Mouse (Mus musculus) heart, embryonic 14.5 days (tissue): Measurements from ENCODE around the gene Tuba4a. TPM values are rescaled to one million over a fixed set of nuclear protein-coding genes. Genes with fewer than 3 reads are reported as not detected.
A peak's percentile ranks its signal among the peaks of the same experiment; 100 is the strongest.

Source experiments
- ATAC-seq: fragments of 200-750 bp; cut with Nextera tagmentation; 2 replicates; pipeline ENCODE4 v1.8.0; 2017; ENCODE audit warnings: low read depth, moderate TSS enrichment; ENCODE audit not compliant: insufficient number of reproducible peaks, insufficient read depth, low FRiP score
- H3K27ac ChIP-seq, 2 experiments: fragments of 200-500 bp in 1 of 2; fragments of 300-500 bp in 1 of 2; sonication (generic) in 1 of 2; replicated peaks in 1 of 2; 2 replicates each; pipeline ENCODE4 v1.5.1; 2012 to 2014; ENCODE audit warnings: low read depth in 2 of 2, low read length in 2 of 2, control low read depth in 1 of 2, mild to moderate bottlenecking in 1 of 2, mixed read lengths in 1 of 2; ENCODE audit not compliant: control insufficient read depth in 1 of 2, insufficient read depth in 1 of 2
- H3K27me3 ChIP-seq: fragments of 300-500 bp; sonication (generic); 2 replicates; pipeline ENCODE4 v1.6.1; 2014; ENCODE audit warnings: mild to moderate bottlenecking, low read length, control low read depth; ENCODE audit not compliant: control insufficient read depth, insufficient read depth
- H3K36me3 ChIP-seq: fragments of 300-500 bp; sonication (generic); 2 replicates; pipeline ENCODE4 v1.6.1; 2014; ENCODE audit warnings: mild to moderate bottlenecking, control low read depth, low read length, mixed read lengths; ENCODE audit not compliant: control insufficient read depth, insufficient read depth
- H3K4me1 ChIP-seq, 2 experiments: fragments of 200-500 bp in 1 of 2; fragments of 300-500 bp in 1 of 2; sonication (generic) in 1 of 2; 2 replicates each; pipeline ENCODE4 v1.6.1; 2012 to 2014; ENCODE audit warnings: low read length in 2 of 2, control low read depth in 1 of 2, mixed read lengths in 1 of 2; ENCODE audit not compliant: control insufficient read depth in 2 of 2, insufficient read depth in 2 of 2
- H3K4me2 ChIP-seq: fragments of 300-500 bp; sonication (generic); 2 replicates; pipeline ENCODE4 v1.6.1; 2014; ENCODE audit warnings: mild to moderate bottlenecking, low read length
- H3K4me3 ChIP-seq, 2 experiments: fragments of 200-500 bp in 1 of 2; fragments of 300-500 bp in 1 of 2; sonication (generic) in 1 of 2; 2 replicates each; pipeline ENCODE4 v1.5.1; 2012 to 2014; ENCODE audit warnings: low read length in 2 of 2, mild to moderate bottlenecking in 2 of 2, control low read depth in 1 of 2, low read depth in 1 of 2, moderate library complexity in 1 of 2; ENCODE audit not compliant: control insufficient read depth in 1 of 2, insufficient read depth in 1 of 2
- H3K9ac ChIP-seq: fragments of 300-500 bp; sonication (generic); 2 replicates; pipeline ENCODE4 v1.6.1; 2014; ENCODE audit warnings: mild to moderate bottlenecking, low read length
- H3K9me3 ChIP-seq: fragments of 300-500 bp; sonication (generic); 2 replicates; pipeline ENCODE4 v1.6.1; 2016; ENCODE audit warnings: low read length, control low read depth; ENCODE audit not compliant: control insufficient read depth
- WGBS: fragments of 180-500 bp; shearing (Covaris S2); extraction: QIAGEN DNeasy Blood & Tissue Kit; methylation state at CpG from one replicate; pipeline ENCODE4 v1.1.7; 2014; 5-methylcytosine and 5-hydroxymethylcytosine counted together
- polyA plus RNA-seq: library from polyadenylated mRNA; unstranded; fragments of >200 nt; fragmentation: Nextera tagmentation; extraction: Ambion mirVana; gene quantifications from 2 replicates; pipeline ENCODE4 v1.2.1, GENCODE M21; 2014

Gene Tuba4a
- polyA plus RNA-seq, 1 experiment from 2014 or later = 24.6 TPM

DNA sequence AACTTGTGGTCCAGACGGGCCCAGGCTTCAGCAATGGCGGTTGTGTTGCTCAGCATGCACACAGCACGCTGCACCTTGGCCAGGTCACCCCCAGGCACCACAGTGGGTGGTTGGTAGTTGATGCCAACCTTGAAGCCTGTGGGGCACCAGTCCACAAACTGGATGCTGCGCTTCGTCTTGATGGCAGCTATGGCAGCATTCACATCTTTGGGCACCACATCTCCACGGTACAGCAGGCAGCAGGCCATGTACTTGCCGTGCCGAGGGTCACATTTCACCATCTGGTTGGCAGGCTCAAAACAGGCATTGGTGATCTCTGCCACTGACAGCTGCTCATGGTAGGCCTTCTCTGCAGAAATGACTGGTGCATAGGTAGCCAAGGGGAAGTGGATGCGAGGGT is 3.9 kb downstream of the Tuba4a start:
- ATAC-seq = no peak
- H3K4me2 ChIP-seq = no peak overlapping the region
- H3K27ac ChIP-seq = no peak overlapping the region
- no peaks in the 10 kb centered on the region for H3K9me3 ChIP-seq
- 89% methylated on average over 9 of the region's 9 CpGs for WGBS
- peaks cover 9 to 19% of the 10 kb centered on the region in 2 experiments for H3K4me1 ChIP-seq
- peaks cover 47% of the 10 kb centered on the region for H3K36me3 ChIP-seq
- H3K4me3 ChIP-seq = no peak overlapping the region
- H3K9ac ChIP-seq = no peak overlapping the region
- peaks cover 19% of the 10 kb centered on the region for H3K27me3 ChIP-seq

- no peak overlapping the region for H3K27ac ChIP-seq
- no peak for ATAC-seq
- peaks cover 12% of the 10 kb centered on the region for H3K27me3 ChIP-seq
- H3K4me3 ChIP-seq = no peak overlapping the region
- H3K4me2 ChIP-seq = no peak overlapping the region
- WGBS = 67% methylated on average over 5 of the region's 5 CpGs
- H3K4me1 ChIP-seq = peaks cover 12 to 24% of the 10 kb centered on the region in 2 experiments
- H3K36me3 ChIP-seq = peaks cover 47% of the 10 kb centered on the region
- H3K9ac ChIP-seq = no peak overlapping the region
- no peaks in the 10 kb centered on the region for H3K9me3 ChIP-seq
Measured at GRCm38 (mm10) chr1:75214886-75215285, 4.8 kb downstream of the Tuba4a start.

DNA sequence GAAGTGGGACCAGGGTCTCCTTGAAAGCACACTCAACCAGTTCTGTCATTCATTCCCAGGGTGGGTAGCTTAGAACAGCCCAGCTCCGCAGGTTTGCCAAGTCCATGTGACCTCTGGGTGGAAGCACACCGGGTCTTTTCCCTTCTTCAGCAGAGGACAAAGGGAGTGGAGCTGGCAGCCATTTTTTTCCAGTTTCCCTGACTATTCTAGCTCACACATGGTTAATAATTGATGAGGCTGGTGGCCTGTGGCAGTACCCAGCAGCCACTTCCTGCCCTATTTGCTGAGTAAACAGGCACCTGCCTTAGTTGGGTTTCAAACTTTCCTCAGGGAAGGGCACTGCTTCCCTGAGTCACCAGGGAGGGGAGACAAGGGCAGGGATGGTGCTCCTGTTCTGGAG is 5.2 kb downstream of the Tuba4a start:
- no peak overlapping the region for H3K27ac ChIP-seq
- H3K9ac ChIP-seq = no peak overlapping the region
- H3K27me3 ChIP-seq = peaks cover 14% of the 10 kb centered on the region
- no peaks in the 10 kb centered on the region for H3K9me3 ChIP-seq
- peaks cover 47% of the 10 kb centered on the region for H3K36me3 ChIP-seq
- no peak for ATAC-seq
- H3K4me1 ChIP-seq = peaks cover 8 to 21% of the 10 kb centered on the region in 2 experiments
- H3K4me2 ChIP-seq = no peak overlapping the region
- WGBS = 80% methylated on average over 2 of the region's 2 CpGs
- H3K4me3 ChIP-seq = no peak overlapping the region

GRCm38 (mm10) chr1:75213096-75213495 is 6.6 kb downstream of the Tuba4a start:
- Histone ChIP-seq H3K4me2 (no peak overlapping the region), H3K4me3 (no peak overlapping the region), H3K9ac (no peak overlapping the region), H3K9me3 (no peaks in the 10 kb centered on the region), H3K4me1 (peaks cover 10 to 16% of the 10 kb centered on the region in 2 experiments; a peak in 3 of 4 replicates), H3K36me3 (peaks cover 47% of the 10 kb centered on the region), H3K27me3 (peaks cover 9% of the 10 kb centered on the region), H3K27ac (no peak overlapping the region)
- 79% methylated on average over 7 of the region's 7 CpGs for WGBS
- ATAC-seq = no peak

DNA sequence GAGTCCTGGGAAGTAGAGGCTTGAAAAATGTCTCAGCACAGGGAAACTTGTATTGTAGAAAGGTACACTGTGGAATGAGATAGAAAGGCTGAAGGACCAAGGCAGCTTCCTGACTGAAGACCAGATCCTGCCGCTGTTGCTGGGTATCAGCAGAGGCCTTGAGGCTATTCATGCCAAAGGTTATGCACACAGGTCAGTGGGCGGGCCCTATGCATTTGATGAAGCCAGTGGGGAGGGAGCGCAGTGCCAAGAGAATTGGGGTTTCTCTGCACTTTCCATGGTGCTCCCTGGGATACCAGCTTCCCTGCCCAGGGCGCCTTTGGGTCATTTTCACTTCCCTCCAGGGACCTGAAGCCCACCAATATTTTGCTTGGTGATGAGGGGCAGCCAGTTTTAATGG is 7.1 kb downstream of the Tuba4a start:
- Histone ChIP-seq H3K27ac (no peak overlapping the region), H3K4me1 (peaks cover 10 to 16% of the 10 kb centered on the region in 2 experiments; a peak in 3 of 4 replicates), H3K27me3 (peaks cover 9% of the 10 kb centered on the region), H3K4me2 (no peak overlapping the region), H3K4me3 (no peak overlapping the region), H3K36me3 (peaks cover 47% of the 10 kb centered on the region), H3K9ac (no peak overlapping the region), H3K9me3 (no peaks in the 10 kb centered on the region)
- ATAC-seq = no peak
- WGBS = 86% methylated on average over 4 of the region's 4 CpGs

GRCm38 (mm10) chr1:75211141-75211708 is 8.4 kb downstream of the Tuba4a start:
- Histone ChIP-seq H3K27ac (peak overlapping the region in 1 of 2 experiments; percentile 15; a peak in 2 of 4 replicates), H3K9ac (peak overlapping the region; percentile 97), H3K36me3 (peaks cover 45% of the 10 kb centered on the region), H3K9me3 (no peaks in the 10 kb centered on the region), H3K4me3 (peak overlapping the region; percentile 71 to 97), H3K27me3 (peaks cover 6% of the 10 kb centered on the region; the same call in 1 of the 2 replicates), H3K4me2 (peak overlapping the region; percentile 93), H3K4me1 (peaks cover 10 to 16% of the 10 kb centered on the region in 2 experiments; a peak in 3 of 4 replicates)
- no peak for ATAC-seq
- WGBS = 10% methylated on average over 17 of the region's 17 CpGs

- Histone ChIP-seq H3K4me1 (peaks cover 10 to 16% of the 10 kb centered on the region in 2 experiments; a peak in 3 of 4 replicates), H3K4me2 (peak within 1 kb of the TSS; percentile 93), H3K36me3 (peaks cover 38% of the 10 kb centered on the region), H3K9me3 (no peaks in the 10 kb centered on the region), H3K27ac (peak within 1 kb of the TSS in 1 of 2 experiments; percentile 15; a peak in 2 of 4 replicates), H3K9ac (peak within 1 kb of the TSS; percentile 97), H3K27me3 (peaks cover 6% of the 10 kb centered on the region; the same call in 1 of the 2 replicates), H3K4me3 (peak within 1 kb of the TSS; percentile 71 to 97)
- ATAC-seq = peak; percentile 91
- WGBS = 5% methylated on average over 42 of the region's 42 CpGs
Measured at GRCm38 (mm10) chr1:75210136-75211087, 9.3 kb downstream of the Tuba4a start, which contains the start of the genes Glb1l and Stk16. Glb1l (minus strand) TSS chr1:75210813. Stk16 (plus strand) TSS chr1:75210838.
